Mouse (Mus musculus) midbrain, embryonic 14.5 days (tissue): Measurements from ENCODE around the gene Irf9. TPM values are rescaled to one million over a fixed set of nuclear protein-coding genes. Genes with fewer than 3 reads are reported as not detected.

Source experiments
- ATAC-seq: fragments of 200-750 bp; cut with Nextera tagmentation; 2 replicates; pipeline ENCODE4 v1.8.0; 2017; ENCODE audit warnings: moderate number of reproducible peaks, moderate library complexity; ENCODE audit not compliant: low FRiP score, low TSS enrichment
- DNase-seq: peaks from one replicate; pipeline ENCODE4 v3.0.0-alpha.2; 2015
- H3K27ac ChIP-seq: fragments of 300-500 bp; sonication (generic); replicated peaks from 2 replicates; pipeline ENCODE4 v1.5.1; 2014; ENCODE audit warnings: mild to moderate bottlenecking, low read depth, low read length, moderate library complexity
- H3K27me3 ChIP-seq: fragments of 300-500 bp; sonication (generic); 2 replicates; pipeline ENCODE4 v1.6.1; 2014; ENCODE audit warnings: low read length, control low read depth, mixed read lengths; ENCODE audit not compliant: control insufficient read depth, insufficient read depth
- H3K36me3 ChIP-seq: fragments of 300-500 bp; sonication (generic); 2 replicates; pipeline ENCODE4 v1.6.1; 2014; ENCODE audit warnings: low read length, control low read depth; ENCODE audit not compliant: control insufficient read depth, insufficient read depth
- H3K4me1 ChIP-seq: fragments of 300-500 bp; sonication (generic); 2 replicates; pipeline ENCODE4 v1.6.1; 2014; ENCODE audit warnings: mild to moderate bottlenecking, antibody characterized with exemption, low read length, control low read depth; ENCODE audit not compliant: control insufficient read depth, insufficient read depth
- H3K4me2 ChIP-seq: fragments of 300-500 bp; sonication (generic); 2 replicates; pipeline ENCODE4 v1.6.1; 2014; ENCODE audit warnings: mild to moderate bottlenecking, low read length, moderate library complexity
- H3K4me3 ChIP-seq: fragments of 300-500 bp; sonication (generic); replicated peaks from 2 replicates; pipeline ENCODE4 v1.5.1; 2014; ENCODE audit warnings: low read depth, low read length
- H3K9ac ChIP-seq: fragments of 300-500 bp; sonication (generic); replicated peaks from 2 replicates; pipeline ENCODE4 v1.6.1; 2014; ENCODE audit warnings: mild to moderate bottlenecking, low read length, moderate library complexity
- H3K9me3 ChIP-seq: fragments of 300-500 bp; sonication (generic); 2 replicates; pipeline ENCODE4 v1.6.1; 2016; ENCODE audit warnings: low read length, control low read depth, mixed read lengths; ENCODE audit not compliant: control insufficient read depth
- WGBS: fragments of 180-500 bp; shearing (Covaris S2); extraction: QIAGEN DNeasy Blood & Tissue Kit; methylation state at CpG from one replicate; pipeline ENCODE4 v1.1.7; 2014; 5-methylcytosine and 5-hydroxymethylcytosine counted together
- polyA plus RNA-seq: library from polyadenylated mRNA; unstranded; fragments of >200 nt; fragmentation: Nextera tagmentation; extraction: Ambion mirVana; gene quantifications from 2 replicates; pipeline ENCODE4 v1.2.1, GENCODE M21; 2014

Gene Irf9
- polyA plus RNA-seq, 1 experiment from 2014 or later, result 11.5 TPM

GRCm38 (mm10) chr14:55585566-55585960, 17.8 kb upstream of the Irf9 start:
- H3K4me1 ChIP-seq, result peaks cover 6% of the 10 kb centered on the region
- H3K36me3 ChIP-seq, result peaks cover 21% of the 10 kb centered on the region
- DNase-seq (no peak), ATAC-seq (no peak)
- H3K4me3 ChIP-seq, result no peak overlapping the region
- no peak overlapping the region for H3K9ac ChIP-seq
- no peaks in the 10 kb centered on the region for H3K27me3 ChIP-seq
- 68% methylated on average over 6 of the region's 6 CpGs for WGBS
- peak overlapping the region; percentile 68 for H3K4me2 ChIP-seq
- no peaks in the 10 kb centered on the region; the same call in 1 of the 2 replicates for H3K9me3 ChIP-seq
- no peak overlapping the region for H3K27ac ChIP-seq

GRCm38 (mm10) chr14:55586149-55586548, 17.2 kb upstream of the Irf9 start:
- no peaks in the 10 kb centered on the region for H3K27me3 ChIP-seq
- H3K27ac ChIP-seq, result no peak overlapping the region
- no peak overlapping the region for H3K4me2 ChIP-seq
- 94% methylated on average over 2 of the region's 2 CpGs for WGBS
- no peak overlapping the region for H3K9ac ChIP-seq
- H3K4me1 ChIP-seq, result peaks cover 6% of the 10 kb centered on the region
- H3K4me3 ChIP-seq, result no peak overlapping the region
- no peak for DNase-seq
- ATAC-seq, result no peak
- peaks cover 15% of the 10 kb centered on the region for H3K36me3 ChIP-seq
- H3K9me3 ChIP-seq, result no peaks in the 10 kb centered on the region; the same call in 1 of the 2 replicates

- Histone ChIP-seq H3K36me3 (peaks cover 11% of the 10 kb centered on the region), H3K4me3 (no peak overlapping the region), H3K4me1 (peaks cover 18% of the 10 kb centered on the region), H3K9ac (no peak overlapping the region), H3K27me3 (no peaks in the 10 kb centered on the region), H3K27ac (no peak overlapping the region), H3K4me2 (no peak overlapping the region), H3K9me3 (no peaks in the 10 kb centered on the region)
- no peak for ATAC-seq
- DNase-seq, result no peak
- WGBS, result 97% methylated on average over 5 of the region's 5 CpGs
Measured at GRCm38 (mm10) chr14:55589271-55589670, 14.1 kb upstream of the Irf9 start.

GRCm38 (mm10) chr14:55589771-55590448, 13.5 kb upstream of the Irf9 start:
- DNase-seq (no peak), ATAC-seq (no peak)
- H3K9me3 ChIP-seq, result no peaks in the 10 kb centered on the region
- H3K4me1 ChIP-seq, result peaks cover 18% of the 10 kb centered on the region
- H3K4me3 ChIP-seq, result peak overlapping the region; percentile 90
- no peaks in the 10 kb centered on the region for H3K27me3 ChIP-seq
- H3K4me2 ChIP-seq, result peak overlapping the region; percentile 98
- peaks cover 18% of the 10 kb centered on the region for H3K36me3 ChIP-seq
- 92% methylated on average over 11 of the region's 11 CpGs for WGBS
- H3K9ac ChIP-seq, result peak overlapping the region; percentile 88; the same call in 1 of the 2 replicates
- H3K27ac ChIP-seq, result no peak overlapping the region

- Histone ChIP-seq H3K4me1 (peaks cover 18% of the 10 kb centered on the region), H3K9me3 (no peaks in the 10 kb centered on the region), H3K27me3 (no peaks in the 10 kb centered on the region), H3K9ac (peak within 1 kb of the TSS; percentile 88), H3K4me2 (peak within 1 kb of the TSS; percentile 98), H3K27ac (peak within 1 kb of the TSS; percentile 90), H3K36me3 (peaks cover 27% of the 10 kb centered on the region), H3K4me3 (peak within 1 kb of the TSS; percentile 90)
- peak; percentile 94 for DNase-seq
- ATAC-seq, result peak; percentile 95
- WGBS, result under 1% methylated on average over 22 of the region's 22 CpGs
Measured at GRCm38 (mm10) chr14:55590748-55591330, 12.5 kb upstream of the Irf9 start, which contains the start of gene Psme2. Psme2 (minus strand) TSS chr14:55591113.

- Histone ChIP-seq H3K27me3 (no peaks in the 10 kb centered on the region), H3K4me2 (peak within 1 kb of the TSS; percentile 98), H3K9me3 (no peaks in the 10 kb centered on the region), H3K4me1 (peaks cover 18% of the 10 kb centered on the region), H3K9ac (peak within 1 kb of the TSS; percentile 88), H3K36me3 (peaks cover 33% of the 10 kb centered on the region), H3K4me3 (peak within 1 kb of the TSS; percentile 90), H3K27ac (peak within 1 kb of the TSS; percentile 90)
- DNase-seq (peak; percentile 93), ATAC-seq (peak; percentile 89)
- WGBS, result under 1% methylated on average over 33 of the region's 33 CpGs
Measured at GRCm38 (mm10) chr14:55591331-55591891, 12.0 kb upstream of the Irf9 start, which contains the start of gene Rnf31. Rnf31 (plus strand) TSS chr14:55591708.

- peak overlapping the region; percentile 90 for H3K4me3 ChIP-seq
- H3K27ac ChIP-seq, result peak overlapping the region; percentile 90; the same call in 1 of the 2 replicates
- peak overlapping the region; percentile 98 for H3K4me2 ChIP-seq
- no peak for DNase-seq
- no peaks in the 10 kb centered on the region for H3K9me3 ChIP-seq
- peaks cover 37% of the 10 kb centered on the region for H3K36me3 ChIP-seq
- peaks cover 18% of the 10 kb centered on the region for H3K4me1 ChIP-seq
- WGBS, result 10% methylated on average over 16 of the region's 16 CpGs
- peak overlapping the region; percentile 88 for H3K9ac ChIP-seq
- H3K27me3 ChIP-seq, result no peaks in the 10 kb centered on the region
- no peak for ATAC-seq
Measured at GRCm38 (mm10) chr14:55592226-55592625, 11.1 kb upstream of the Irf9 start.

GRCm38 (mm10) chr14:55596036-55596690, 7.2 kb upstream of the Irf9 start:
- no peak for ATAC-seq
- peaks cover 11% of the 10 kb centered on the region for H3K4me1 ChIP-seq
- no peaks in the 10 kb centered on the region for H3K27me3 ChIP-seq
- no peak overlapping the region for H3K4me3 ChIP-seq
- H3K27ac ChIP-seq, result no peak overlapping the region
- H3K9me3 ChIP-seq, result no peaks in the 10 kb centered on the region
- H3K36me3 ChIP-seq, result peaks cover 65% of the 10 kb centered on the region
- H3K4me2 ChIP-seq, result no peak overlapping the region
- DNase-seq, result no peak
- 70% methylated on average over 13 of the region's 13 CpGs for WGBS
- H3K9ac ChIP-seq, result no peak overlapping the region
